Mouse (Mus musculus) cortical plate, adult 2 months (tissue): Measurements from ENCODE around the gene Unc93a. TPM values are rescaled to one million over a fixed set of nuclear protein-coding genes. Genes with fewer than 3 reads are reported as not detected.
"Not testable (repeated sequence)": the region's sequence is repeated elsewhere in the genome, so short reads cannot be mapped to it uniquely, and the experiment has no call there.

ENCODE experiments used
- H3K27ac ChIP-seq: fragments of 200-500 bp; 2 replicates; pipeline ENCODE4 v1.5.1; 2012; ENCODE audit warnings: low read length, control low read depth, inconsistent platforms; ENCODE audit not compliant: insufficient read depth
- H3K4me1 ChIP-seq: fragments of 200-500 bp; 2 replicates; pipeline ENCODE4 v1.6.1; 2011; ENCODE audit warnings: low read length; ENCODE audit not compliant: control insufficient read depth, insufficient read depth
- H3K4me3 ChIP-seq: fragments of 200-500 bp; 2 replicates; pipeline ENCODE4 v1.5.1; 2011; ENCODE audit warnings: mild to moderate bottlenecking, low read length, control low read depth; ENCODE audit not compliant: insufficient read depth
- polyA plus RNA-seq: library from polyadenylated mRNA; depleted of rRNA; stranded (reverse); fragments of >200 nt; gene quantifications from 2 replicates; pipeline ENCODE4 v1.2.3, GENCODE M21; 2012; rRNA removed

The Unc93a gene
- polyA plus RNA-seq, 1 experiment = not detected

GRCm38 (mm10) chr17:13112504-13113291 is 18.9 kb downstream of the Unc93a start:
- not testable (repeated sequence) for H3K4me3 ChIP-seq, H3K27ac ChIP-seq, H3K4me1 ChIP-seq

- not testable (repeated sequence) for H3K4me1 ChIP-seq, H3K27ac ChIP-seq, H3K4me3 ChIP-seq
Observed at GRCm38 (mm10) chr17:13106563-13106962, 25.0 kb downstream of the Unc93a start.

- H3K4me1 ChIP-seq, H3K4me3 ChIP-seq, H3K27ac ChIP-seq: not testable (repeated sequence)
Observed at GRCm38 (mm10) chr17:13092960-13093359, 38.6 kb downstream of the Unc93a start.

GRCm38 (mm10) chr17:13092100-13092764 is 39.4 kb downstream of the Unc93a start:
- not testable (repeated sequence) for H3K27ac ChIP-seq, H3K4me1 ChIP-seq, H3K4me3 ChIP-seq

GRCm38 (mm10) chr17:13091510-13091909 is 40.1 kb downstream of the Unc93a start:
- H3K27ac ChIP-seq, H3K4me1 ChIP-seq, H3K4me3 ChIP-seq: not testable (repeated sequence)

GRCm38 (mm10) chr17:13069227-13069626 is 62.4 kb downstream of the Unc93a start:
- H3K4me1 ChIP-seq, H3K4me3 ChIP-seq, H3K27ac ChIP-seq: not testable (repeated sequence)

DNA sequence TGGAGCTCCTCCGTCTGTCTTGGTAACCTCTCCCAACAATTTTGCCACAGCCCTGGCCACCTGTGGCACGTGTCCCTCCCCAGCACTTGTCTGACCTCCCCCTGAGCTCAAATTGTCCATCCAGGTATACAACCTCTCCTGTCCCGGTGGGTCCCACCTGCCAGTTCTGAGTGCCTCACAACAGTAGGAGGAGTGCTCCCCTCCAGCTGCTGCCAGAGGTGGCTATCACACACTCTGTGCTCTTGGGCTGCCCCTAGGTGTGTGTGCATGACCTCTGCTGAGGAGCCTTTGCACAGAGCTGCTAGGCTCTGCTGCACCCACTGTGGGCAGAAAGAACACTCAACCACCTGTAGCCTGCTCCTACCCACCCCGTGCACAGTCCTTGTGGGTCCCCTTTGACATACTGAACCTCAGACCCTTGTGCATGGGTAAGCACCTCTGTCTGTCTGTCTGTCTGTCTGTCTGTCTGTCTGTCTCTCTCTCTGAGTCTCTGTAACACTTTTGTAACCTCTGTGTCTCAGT is 63.7 kb downstream of the Unc93a start:
- not testable (repeated sequence) for H3K4me1 ChIP-seq, H3K27ac ChIP-seq, H3K4me3 ChIP-seq

GRCm38 (mm10) chr17:13062882-13063281 is 68.7 kb downstream of the Unc93a start:
- H3K27ac ChIP-seq, H3K4me1 ChIP-seq, H3K4me3 ChIP-seq: not testable (repeated sequence)

DNA sequence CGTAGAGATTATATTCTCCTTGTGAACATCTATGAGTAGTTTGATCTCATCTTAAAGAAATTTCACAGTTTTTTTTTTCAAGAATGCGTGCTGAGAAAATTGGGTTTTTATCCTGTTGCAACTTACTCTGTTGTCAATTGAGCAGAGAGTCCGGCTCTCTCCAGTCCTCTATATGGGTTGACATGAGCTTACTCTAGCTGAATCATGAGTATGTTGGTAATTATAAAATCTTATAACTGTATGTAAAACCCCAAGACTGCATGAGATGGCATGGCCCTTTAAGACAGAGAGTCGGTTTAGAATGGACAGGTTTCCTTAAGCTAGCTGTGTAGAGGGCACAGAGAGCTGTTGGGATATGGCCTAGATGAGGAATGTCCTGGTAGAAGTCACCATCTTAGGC is 70.8 kb downstream of the Unc93a start, which contains the start of gene Tcp10b:
Tcp10b (plus strand) TSS at position 301 of the 400 bp plus-strand sequence.
- not testable (repeated sequence) for H3K4me3 ChIP-seq, H3K4me1 ChIP-seq, H3K27ac ChIP-seq

Other genes starting within 250 kb of the Unc93a start
- gene Pnldc1, start 221.6 kb downstream of the Unc93a start, polyA plus RNA-seq = 2.9 and 4.1 TPM in 2 replicates
- gene Tcp1, start 216.1 kb downstream of the Unc93a start, polyA plus RNA-seq = 135 and 140 TPM in 2 replicates
- 56.3 and 58.0 TPM in 2 replicates for gene Mrpl18, start 215.5 kb downstream of the Unc93a start, polyA plus RNA-seq
- gene Acat3, start 191.2 kb downstream of the Unc93a start, polyA plus RNA-seq = 6.6 and 8.0 TPM in 2 replicates
- gene Acat2, start 171.1 kb downstream of the Unc93a start, polyA plus RNA-seq = 42.3 and 47.4 TPM in 2 replicates
- 50.9 and 51.3 TPM in 2 replicates for gene Wtap, start 137.6 kb downstream of the Unc93a start, polyA plus RNA-seq
- gene Sod2, start 125.0 kb downstream of the Unc93a start, polyA plus RNA-seq = 222 and 230 TPM in 2 replicates
- gene Gpr31b, start 79.5 kb downstream of the Unc93a start, polyA plus RNA-seq = not detected in 2 replicates
- 0.57 and 0.94 TPM in 2 replicates for gene Tcp10b, start 70.7 kb downstream of the Unc93a start, polyA plus RNA-seq
- gene Smok2a, start 89.4 kb upstream of the Unc93a start, polyA plus RNA-seq = not detected in 2 replicates
- not detected in 2 replicates for gene Smok2b, start 98.4 kb upstream of the Unc93a start, polyA plus RNA-seq
- 0.08 TPM in 1 of 2 replicates, not detected in the other for gene Tcp10c, start 222.8 kb upstream of the Unc93a start, polyA plus RNA-seq